ENCODE assay signal across 16 mouse cellular contexts in genomic region chr7:78045456-78045855, GRCm38 (mm10).
DNase-seq lines count a peak whose midpoint lies in the region; ATAC-seq and TF ChIP-seq lines count a peak whose summit lies in the region.
"Had no signal": no experiment of that assay in that cellular context is flagged by ENCODE, and none has a peak within 500 bp of the region (broad histone marks: within the 10 kb centered on the region; RNA-seq: fewer than 3 reads in every experiment).

No protein-coding gene starts in this region.

- no peak overlapping the region for H3K4me2 ChIP-seq in intestine, postnatal 0 days (replicated peaks; ENCODE audit: low read depth)
- H3K4me2 ChIP-seq in intestine, embryonic 16.5 days (ENCODE audit: low read depth, low read length), result no peak overlapping the region
- H3K4me2 ChIP-seq in lung, postnatal 0 days (replicated peaks; ENCODE audit: low read depth, low read length), result no peak overlapping the region
- H3K4me2 ChIP-seq: forebrain, embryonic 12.5 days; heart, embryonic 13.5 days had no signal

- TF ChIP-seq CTCF in cerebellum, adult 2 months (IDR thresholded peaks at IDR 0.05; ENCODE audit: borderline replicate concordance, insufficient read depth, low read depth, low read length), result peak; percentile 5; the same call in 1 of the 2 replicates
- TF ChIP-seq CTCF in intestine, postnatal 0 days (IDR thresholded peaks at IDR 0.05; ENCODE audit: low read depth), result peak; percentile 41
- peak; percentile 21; the same call in 1 of the 2 replicates for TF ChIP-seq CTCF in lung, postnatal 0 days (IDR thresholded peaks at IDR 0.05)

- H3K9me3 ChIP-seq in intestine, postnatal 0 days (ENCODE audit: control insufficient read depth), result no peaks in the 10 kb centered on the region
- H3K9me3 ChIP-seq in intestine, embryonic 16.5 days (ENCODE audit: control insufficient read depth, low read length), result no peaks in the 10 kb centered on the region
- no peaks in the 10 kb centered on the region for H3K9me3 ChIP-seq in lung, postnatal 0 days (ENCODE audit: low read length)
- H3K9me3 ChIP-seq: forebrain, embryonic 12.5 days; heart, embryonic 13.5 days had no signal

- no peaks in the 10 kb centered on the region for H3K36me3 ChIP-seq in intestine, postnatal 0 days (ENCODE audit: control insufficient read depth, insufficient read depth)
- no peaks in the 10 kb centered on the region for H3K36me3 ChIP-seq in intestine, embryonic 16.5 days (ENCODE audit: control insufficient read depth, insufficient read depth, low read length)
- no peaks in the 10 kb centered on the region for H3K36me3 ChIP-seq in lung, postnatal 0 days (ENCODE audit: insufficient read depth, low read length)
- H3K36me3 ChIP-seq: forebrain, embryonic 12.5 days; heart, embryonic 13.5 days had no signal

- TF ChIP-seq EP300 in lung, postnatal 0 days (IDR thresholded peaks at IDR 0.05), result no peak

- DNase-seq in cerebellum, adult 2 months, result no peak
- DNase-seq in lung, postnatal 0 days (ENCODE audit: low spot score), result no peak
- no peak for DNase-seq in lung, postnatal 36 days
- DNase-seq in ES-CJ7 (ENCODE audit: low read depth, low spot score), result peak; percentile 2
- no peak for DNase-seq in ovary, postnatal 14 days (ENCODE audit: low spot score)
- DNase-seq: adrenal gland, adult 8-10 months; heart, postnatal 4 days; layer of hippocampus, adult 9-11 months; lung, adult 2 months; thymus, adult 18-20 months had no signal

- no peak for ATAC-seq in cerebellum, adult (ENCODE audit: insufficient number of reproducible peaks, low FRiP score, low TSS enrichment)
- ATAC-seq in intestine, postnatal 0 days, result no peak
- no peak for ATAC-seq in intestine, embryonic 16.5 days
- ATAC-seq in lung, postnatal 0 days, result no peak
- ATAC-seq: CD4-positive, CD25-positive, alpha-beta regulatory T cell, adult 4 months had no signal

- H3K4me1 ChIP-seq in cerebellum, adult 2 months (ENCODE audit: control insufficient read depth, insufficient read depth, low read length), result no peaks in the 10 kb centered on the region
- no peaks in the 10 kb centered on the region for H3K4me1 ChIP-seq in intestine, postnatal 0 days (replicated peaks; ENCODE audit: control insufficient read depth, insufficient read depth, low read length)
- H3K4me1 ChIP-seq in intestine, embryonic 16.5 days (ENCODE audit: control insufficient read depth, insufficient read depth, low read length), result no peaks in the 10 kb centered on the region
- no peaks in the 10 kb centered on the region for H3K4me1 ChIP-seq in lung, postnatal 0 days (ENCODE audit: insufficient read depth, low read depth, low read length)
- H3K4me1 ChIP-seq: forebrain, embryonic 12.5 days; heart, embryonic 13.5 days had no signal

- no peak overlapping the region for H3K9ac ChIP-seq in intestine, postnatal 0 days (ENCODE audit: low read depth, low read length)
- H3K9ac ChIP-seq in intestine, embryonic 16.5 days (ENCODE audit: low read depth, low read length), result no peak overlapping the region
- no peak overlapping the region for H3K9ac ChIP-seq in lung, postnatal 0 days (replicated peaks; ENCODE audit: low read depth)
- H3K9ac ChIP-seq: forebrain, embryonic 12.5 days; heart, embryonic 13.5 days had no signal

- no peak overlapping the region for H3K4me3 ChIP-seq in cerebellum, adult 2 months (replicated peaks; ENCODE audit: insufficient read depth, low read depth, low read length)
- no peak overlapping the region for H3K4me3 ChIP-seq in intestine, postnatal 0 days (ENCODE audit: low read depth, low read length)
- H3K4me3 ChIP-seq in intestine, embryonic 16.5 days (ENCODE audit: low read length), result no peak overlapping the region
- H3K4me3 ChIP-seq in lung, postnatal 0 days (ENCODE audit: low read depth, low read length), result no peak overlapping the region
- H3K4me3 ChIP-seq: forebrain, embryonic 12.5 days; heart, embryonic 13.5 days had no signal

- H3K27ac ChIP-seq in cerebellum, adult 2 months (ENCODE audit: insufficient read depth, low read length), result no peak overlapping the region
- no peak overlapping the region for H3K27ac ChIP-seq in intestine, postnatal 0 days (ENCODE audit: low read depth, low read length)
- H3K27ac ChIP-seq in intestine, embryonic 16.5 days (ENCODE audit: low read length), result no peak overlapping the region
- H3K27ac ChIP-seq in lung, postnatal 0 days (ENCODE audit: low read length), result no peak overlapping the region
- H3K27ac ChIP-seq: forebrain, embryonic 12.5 days; heart, embryonic 13.5 days had no signal

- H3K27me3 ChIP-seq in cerebellum, adult 2 months (ENCODE audit: control insufficient read depth, insufficient read depth, low read length), result no peaks in the 10 kb centered on the region
- H3K27me3 ChIP-seq in intestine, postnatal 0 days (replicated peaks; ENCODE audit: control insufficient read depth, insufficient read depth, low read length), result no peaks in the 10 kb centered on the region
- no peaks in the 10 kb centered on the region for H3K27me3 ChIP-seq in intestine, embryonic 16.5 days (replicated peaks; ENCODE audit: control insufficient read depth, insufficient read depth, low read length)
- no peaks in the 10 kb centered on the region for H3K27me3 ChIP-seq in lung, postnatal 0 days (replicated peaks; ENCODE audit: insufficient read depth, low read length)
- H3K27me3 ChIP-seq: forebrain, embryonic 12.5 days; heart, embryonic 13.5 days had no signal

- no peak for TF ChIP-seq POLR2A in cerebellum, adult 2 months (IDR thresholded peaks at IDR 0.05; ENCODE audit: borderline replicate concordance, insufficient read depth, low read length)

- WGBS in cerebellum, adult 2 months, result 62% methylated on average over 5 of the region's 5 CpGs
- WGBS in intestine, postnatal 0 days, result 56% methylated on average over 5 of the region's 5 CpGs
- WGBS in intestine, embryonic 16.5 days, result 53% methylated on average over 5 of the region's 5 CpGs
- WGBS in lung, postnatal 0 days, result 53% methylated on average over 5 of the region's 5 CpGs
